Mouse (Mus musculus) hindbrain, embryonic 16.5 days (tissue): ENCODE results near the gene Acbd4. TPM values are rescaled to one million over a fixed set of nuclear protein-coding genes. Genes with fewer than 3 reads are reported as not detected.

Source experiments
- polyA plus RNA-seq: library from polyadenylated mRNA; unstranded; fragments of >200 nt; fragmentation: Nextera tagmentation; extraction: Ambion mirVana; gene quantifications from 2 replicates; pipeline ENCODE4 v1.2.1, GENCODE M21; 2015

The Acbd4 gene
- polyA plus RNA-seq, 1 experiment from 2014 or later = 14.2 TPM

Other genes starting within 250 kb of the Acbd4 start
- 127 and 140 TPM in 2 replicates for gene Eftud2, start 220.7 kb upstream of the Acbd4 start, polyA plus RNA-seq
- gene Ccdc103, start 220.5 kb upstream of the Acbd4 start, polyA plus RNA-seq = 2.2 and 2.5 TPM in 2 replicates
- gene Fam187a, start 216.5 kb upstream of the Acbd4 start, polyA plus RNA-seq = not detected in 2 replicates
- gene Gfap, start 200.8 kb upstream of the Acbd4 start, polyA plus RNA-seq = 4.8 and 15.5 TPM in 2 replicates
- gene Kif18b, start 176.6 kb upstream of the Acbd4 start, polyA plus RNA-seq = 2.0 and 2.3 TPM in 2 replicates
- gene C1ql1, start 155.0 kb upstream of the Acbd4 start, polyA plus RNA-seq = 9.0 and 9.9 TPM in 2 replicates
- gene Nmt1, start 73.5 kb upstream of the Acbd4 start, polyA plus RNA-seq = 28.8 and 30.4 TPM in 2 replicates
- 132 and 192 TPM in 2 replicates for gene Dcakd, start 73.3 kb upstream of the Acbd4 start, polyA plus RNA-seq
- 4.7 and 4.9 TPM in 2 replicates for gene Plcd3, start within 50 bp of the Acbd4 start, polyA plus RNA-seq
- 4.1 and 4.7 TPM in 2 replicates for gene Hexim1, start 14.5 kb downstream of the Acbd4 start, polyA plus RNA-seq
- gene Hexim2, start 30.7 kb downstream of the Acbd4 start, polyA plus RNA-seq = 27.7 and 30.2 TPM in 2 replicates
- 7.6 and 8.6 TPM in 2 replicates for gene Fmnl1, start 69.4 kb downstream of the Acbd4 start, polyA plus RNA-seq
- 1.9 and 3.0 TPM in 2 replicates for gene 1700023F06Rik, start 106.9 kb downstream of the Acbd4 start, polyA plus RNA-seq
- gene Spata32, start 116.8 kb downstream of the Acbd4 start, polyA plus RNA-seq = 0.99 and 1.3 TPM in 2 replicates
- gene Map3k14, start 165.8 kb downstream of the Acbd4 start, polyA plus RNA-seq = 4.6 and 4.7 TPM in 2 replicates